Mouse (Mus musculus): ENCODE results near the gene Vipr2.

GRCm38 (mm10) chr12:116028095-116028494, 49.4 kb upstream of the Vipr2 start:
- TF ChIP-seq POLR2A (IDR thresholded peaks at IDR 0.05; ENCODE audit: borderline replicate concordance, extremely low read depth, low read depth, low read length) (no peak), CTCF (IDR thresholded peaks at IDR 0.05; ENCODE audit: insufficient read depth, low read length) (peak; percentile 28; the same call in 1 of the 2 replicates)
